Mouse (Mus musculus) frontal cortex, adult (tissue): ENCODE measurements around the gene Mcrip1.
A peak's percentile ranks its signal among the peaks of the same experiment; 100 is the strongest.

Experiments
- ATAC-seq: cut with Nextera tagmentation; 2 replicates; pipeline ENCODE4 v1.9.2; 2017; ENCODE audit warnings: mild to moderate bottlenecking, moderate library complexity, mixed read lengths; ENCODE audit not compliant: low TSS enrichment

The Mcrip1 gene

GRCm38 (mm10) chr11:120545964-120546363, 3.6 kb downstream of the Mcrip1 start:
- ATAC-seq, result no peak

GRCm38 (mm10) chr11:120542376-120542775, 7.2 kb downstream of the Mcrip1 start:
- ATAC-seq, result no peak

GRCm38 (mm10) chr11:120541907-120542306, 7.6 kb downstream of the Mcrip1 start:
- no peak for ATAC-seq

- ATAC-seq, result no peak
These were observed 10.1 kb downstream of the Mcrip1 start for GRCm38 (mm10) chr11:120539285-120540014.

- ATAC-seq, result no peak
These were observed 10.6 kb downstream of the Mcrip1 start for GRCm38 (mm10) chr11:120538955-120539284.

GRCm38 (mm10) chr11:120538485-120538884, 11.0 kb downstream of the Mcrip1 start:
- no peak for ATAC-seq

GRCm38 (mm10) chr11:120535804-120536203, 13.7 kb downstream of the Mcrip1 start:
- no peak for ATAC-seq

GRCm38 (mm10) chr11:120535145-120535544, 14.4 kb downstream of the Mcrip1 start:
- no peak for ATAC-seq

- ATAC-seq, result no peak
These were observed 15.4 kb downstream of the Mcrip1 start for GRCm38 (mm10) chr11:120534093-120534492.

GRCm38 (mm10) chr11:120531646-120532045, 17.9 kb downstream of the Mcrip1 start:
- no peak for ATAC-seq

- ATAC-seq, result no peak
These were observed 19.2 kb downstream of the Mcrip1 start, which contains the start of gene Gcgr for GRCm38 (mm10) chr11:120530085-120530964. Gene Gcgr, plus strand, starts transcription at chr11:120530699.

GRCm38 (mm10) chr11:120528903-120529302, 20.6 kb downstream of the Mcrip1 start:
- no peak for ATAC-seq

- no peak for ATAC-seq
These were observed 21.7 kb downstream of the Mcrip1 start for GRCm38 (mm10) chr11:120527690-120528354.

- ATAC-seq, result no peak
These were observed 23.6 kb downstream of the Mcrip1 start for GRCm38 (mm10) chr11:120525959-120526358.

GRCm38 (mm10) chr11:120522581-120522980, 26.9 kb downstream of the Mcrip1 start:
- no peak for ATAC-seq

- ATAC-seq, result no peak
These were observed 28.5 kb downstream of the Mcrip1 start for GRCm38 (mm10) chr11:120520967-120521540.

GRCm38 (mm10) chr11:120520498-120520897, 29.0 kb downstream of the Mcrip1 start:
- no peak for ATAC-seq

- ATAC-seq, result no peak
These were observed 29.8 kb downstream of the Mcrip1 start for GRCm38 (mm10) chr11:120519738-120520137.

- no peak for ATAC-seq
These were observed 31.0 kb downstream of the Mcrip1 start for GRCm38 (mm10) chr11:120518558-120518957.

GRCm38 (mm10) chr11:120518027-120518426, 31.5 kb downstream of the Mcrip1 start:
- peak; percentile 96 for ATAC-seq

GRCm38 (mm10) chr11:120517147-120517546, 32.4 kb downstream of the Mcrip1 start:
- ATAC-seq, result no peak

- ATAC-seq, result peak; percentile 66; the same call in 1 of the 2 replicates
These were observed 33.9 kb downstream of the Mcrip1 start for GRCm38 (mm10) chr11:120515611-120516010.
